Mouse (Mus musculus) CH12.LX (cell line): ENCODE measurements around the gene Nrxn3. TPM values are rescaled to one million over a fixed set of nuclear protein-coding genes. Genes with fewer than 3 reads are reported as not detected.

ENCODE experiments used
- DNase-seq: peaks from one replicate; pipeline ENCODE4 v3.0.0-alpha.2; 2013; ENCODE audit errors: extremely low read depth
- H3K27ac ChIP-seq: 2 replicates; pipeline ENCODE4 v1.5.1; 2012; ENCODE audit warnings: low read depth, mild to moderate bottlenecking, control low read depth, moderate library complexity; ENCODE audit not compliant: insufficient read depth
- H3K27me3 ChIP-seq: replicated peaks from 2 replicates; pipeline ENCODE3; 2012; ENCODE audit warnings: inconsistent platforms
- H3K36me3 ChIP-seq, 2 experiments: replicated peaks in 1 of 2; 2 replicates each; pipeline versions ENCODE3 to v1.6.1; 2012; ENCODE audit warnings: inconsistent platforms in 1 of 2, low read length in 1 of 2, mild to moderate bottlenecking in 1 of 2, mixed read lengths in 1 of 2, moderate library complexity in 1 of 2; ENCODE audit not compliant: control insufficient read depth in 1 of 2, insufficient read depth in 1 of 2
- H3K4me1 ChIP-seq, 2 experiments: 2 replicates each; pipeline ENCODE4 v1.6.1; 2012; ENCODE audit warnings: inconsistent platforms in 1 of 2, moderate library complexity in 1 of 2; ENCODE audit not compliant: insufficient read depth in 2 of 2, control insufficient read depth in 1 of 2
- H3K4me2 ChIP-seq: 2 replicates; pipeline ENCODE4 v1.6.1; 2012; ENCODE audit warnings: low read depth, mild to moderate bottlenecking, control low read depth; ENCODE audit not compliant: poor library complexity, insufficient read depth, severe bottlenecking
- H3K4me3 ChIP-seq, 3 experiments: fragments of 150-350 bp in 1 of 3; sonication (generic) in 1 of 3; replicated peaks in 1 of 3; 2 replicates each; pipeline versions ENCODE3 to v1.5.1; 2011 to 2012; ENCODE audit warnings: low read depth in 2 of 3, low read length in 2 of 3, mild to moderate bottlenecking in 2 of 3, moderate library complexity in 2 of 3, control low read depth in 1 of 3, improper control_type of control experiment in 1 of 3, inconsistent platforms in 1 of 3, mixed read lengths in 1 of 3; ENCODE audit not compliant: poor library complexity in 1 of 3
- H3K79me2 ChIP-seq: replicated peaks from 2 replicates; pipeline ENCODE4 v1.6.1; 2012; ENCODE audit warnings: mild to moderate bottlenecking, moderate library complexity; ENCODE audit not compliant: control insufficient read depth, poor library complexity, insufficient read depth, severe bottlenecking; ENCODE audit errors: extremely low read depth
- H3K9ac ChIP-seq: 2 replicates; pipeline ENCODE4 v1.6.1; 2012; ENCODE audit warnings: low read depth, mild to moderate bottlenecking, control low read depth, moderate library complexity; ENCODE audit not compliant: insufficient read depth
- H3K9me3 ChIP-seq: replicated peaks from 2 replicates; pipeline ENCODE3; 2012; ENCODE audit warnings: low read length, inconsistent platforms, mixed read lengths
- BHLHE40 ChIP-seq: IDR thresholded peaks from 2 replicates; pipeline ENCODE4 v1.6.1; 2011; ENCODE audit warnings: mild to moderate bottlenecking, low read depth, low read length, improper control_type of control experiment
- CHD1 ChIP-seq: IDR thresholded peaks from 2 replicates; pipeline ENCODE4 v1.6.1; 2012; ENCODE audit warnings: low read depth, low read length, improper control_type of control experiment, inconsistent platforms
- E2F4 ChIP-seq: IDR thresholded peaks from 2 replicates; pipeline ENCODE4 v1.6.1; 2011; ENCODE audit warnings: low read depth, low read length, improper control_type of control experiment; ENCODE audit not compliant: insufficient replicate concordance
- EP300 ChIP-seq: IDR thresholded peaks from 2 replicates; pipeline ENCODE4 v1.6.1; 2011; ENCODE audit warnings: low read length, improper control_type of control experiment
- ETS1 ChIP-seq: conservative IDR thresholded peaks from 2 replicates; pipeline ENCODE4 v1.6.1; 2012; ENCODE audit warnings: low read depth, mild to moderate bottlenecking, inconsistent platforms, low read length, improper control_type of control experiment, moderate library complexity
- GABPA ChIP-seq: IDR thresholded peaks from 2 replicates; pipeline ENCODE4 v1.6.1; 2012; ENCODE audit warnings: low read depth, low read length, improper control_type of control experiment, inconsistent platforms; ENCODE audit not compliant: insufficient replicate concordance
- HCFC1 ChIP-seq: IDR thresholded peaks from 2 replicates; pipeline ENCODE4 v1.6.1; 2012; ENCODE audit warnings: low read depth, mild to moderate bottlenecking, inconsistent platforms, low read length, improper control_type of control experiment
- JUN ChIP-seq: IDR thresholded peaks from 2 replicates; pipeline ENCODE4 v1.6.1; 2011; ENCODE audit warnings: low read depth, mild to moderate bottlenecking, low read length, improper control_type of control experiment, moderate library complexity; ENCODE audit not compliant: insufficient read depth
- KAT2A ChIP-seq: IDR thresholded peaks from 2 replicates; pipeline ENCODE4 v1.6.1; 2012; ENCODE audit warnings: low read length, improper control_type of control experiment, inconsistent platforms; ENCODE audit not compliant: insufficient replicate concordance
- MAX ChIP-seq: IDR thresholded peaks from 2 replicates; pipeline ENCODE4 v1.6.1; 2011; ENCODE audit warnings: low read length, improper control_type of control experiment
- MXI1 ChIP-seq: IDR thresholded peaks from 2 replicates; pipeline ENCODE4 v1.6.1; 2011; ENCODE audit warnings: mild to moderate bottlenecking, low read depth, low read length, improper control_type of control experiment
- MYC ChIP-seq: IDR thresholded peaks from 2 replicates; pipeline ENCODE4 v1.6.1; 2011; ENCODE audit warnings: low read depth, mild to moderate bottlenecking, improper control_type of control experiment, low read length
- RAD21 ChIP-seq: IDR thresholded peaks from 2 replicates; pipeline ENCODE4 v1.6.1; 2011; ENCODE audit warnings: low read depth, mild to moderate bottlenecking, low read length, improper control_type of control experiment, moderate library complexity
- RCOR1 ChIP-seq: conservative IDR thresholded peaks from 2 replicates; pipeline ENCODE4 v1.6.1; 2012; ENCODE audit warnings: low read depth, mild to moderate bottlenecking, inconsistent platforms, low read length, improper control_type of control experiment
- TBP ChIP-seq: conservative IDR thresholded peaks from 2 replicates; pipeline ENCODE4 v1.6.1; 2011; ENCODE audit warnings: low read depth, low read length, improper control_type of control experiment
- TCF12 ChIP-seq: IDR thresholded peaks from 2 replicates; pipeline ENCODE4 v1.6.1; 2014; ENCODE audit warnings: low read depth, mild to moderate bottlenecking, inconsistent platforms, low read length, improper control_type of control experiment
- UBTF ChIP-seq: IDR thresholded peaks from 2 replicates; pipeline ENCODE4 v1.6.1; 2012; ENCODE audit warnings: low read depth, mild to moderate bottlenecking, inconsistent platforms, low read length, improper control_type of control experiment, moderate library complexity
- USF1 ChIP-seq: IDR thresholded peaks from 2 replicates; pipeline ENCODE4 v1.6.1; 2014; ENCODE audit warnings: low read depth, mild to moderate bottlenecking, inconsistent platforms, low read length, improper control_type of control experiment
- USF2 ChIP-seq: conservative IDR thresholded peaks from 2 replicates; pipeline ENCODE4 v1.6.1; 2011; ENCODE audit warnings: low read depth, low read length, improper control_type of control experiment
- ZC3H11A ChIP-seq: IDR thresholded peaks from 2 replicates; pipeline ENCODE4 v1.6.1; 2012; ENCODE audit warnings: low read depth, mild to moderate bottlenecking, inconsistent platforms, low read length, improper control_type of control experiment
- ZMIZ1 ChIP-seq: IDR thresholded peaks from 2 replicates; pipeline ENCODE4 v1.6.1; 2012; ENCODE audit warnings: low read depth, mild to moderate bottlenecking, inconsistent platforms, low read length, improper control_type of control experiment
- dilution Hi-C: fragments of 300-500 bp; cut with MboI; formaldehyde crosslinking; loops from 2 replicates; pipeline ENCODE4 v1.14.3; 2020; ENCODE audit warnings: low sequenced_read_pairs; ENCODE audit not compliant: extremely low pct_unique_long_range_greater_than_20kb, extremely low pct_ligation_motif_present
- in situ Hi-C: fragments of 300-500 bp; cut with MboI; formaldehyde crosslinking; loops from 3 replicates; pipeline ENCODE4 v1.14.3; 2019; ENCODE audit warnings: low sequenced_read_pairs, low pct_ligation_motif_present, low pct_unique_long_range_greater_than_20kb, mixed read lengths
- polyA plus RNA-seq: library from polyadenylated mRNA; unstranded; fragments of >175 nt; gene quantifications from 2 replicates; pipeline ENCODE4 v1.2.1, GENCODE M21; 2012; ENCODE audit warnings: low read depth; ENCODE audit not compliant: insufficient read length
- total RNA-seq, 2 experiments: library from RNA; depleted of rRNA; stranded (reverse); fragments of 300-350 nt in 1 of 2; fragments of >200 nt in 1 of 2; gene quantifications; 2 replicates each; pipeline ENCODE4 v1.2.3; 2012 to 2014

The Nrxn3 gene
- total and polyA plus RNA-seq, 3 experiments: 0.04 to 0.17 (median 0.09) TPM

- dilution Hi-C loops (no loop called here), in situ Hi-C loops (no loop called here)
- H3K4me3 ChIP-seq: no peak overlapping the region
- no peak for DNase-seq
- no peaks in the 10 kb centered on the region for H3K4me1 ChIP-seq
- no peak overlapping the region for H3K27ac ChIP-seq
- no peak for TF ChIP-seq ETS1
- TF ChIP-seq UBTF: no peak
- no peak for TF ChIP-seq CHD1
- no peak for TF ChIP-seq EP300
- TF ChIP-seq RAD21: no peak
- TF ChIP-seq JUN: no peak
- TF ChIP-seq MYC: no peak
- TF ChIP-seq HCFC1: no peak
- TF ChIP-seq, all 38 proteins: peak for 0
- Histone ChIP-seq H3K4me2 (no peak overlapping the region), H3K27me3 (no peaks in the 10 kb centered on the region), H3K9me3 (no peaks in the 10 kb centered on the region), H3K9ac (no peak overlapping the region), H3K79me2 (no peaks in the 10 kb centered on the region), H3K36me3 (no peaks in the 10 kb centered on the region)
These were observed 24.1 kb downstream of the Nrxn3 start for GRCm38 (mm10) chr12:88746788-88747187.

GRCm38 (mm10) chr12:88764791-88765190, 42.1 kb downstream of the Nrxn3 start:
- peaks cover 0 to 27% of the 10 kb centered on the region in 2 experiments; a peak in 2 of 4 replicates for H3K4me1 ChIP-seq
- H3K4me3 ChIP-seq: no peak overlapping the region
- in situ Hi-C loops: no loop called here
- no peak overlapping the region for H3K4me2 ChIP-seq
- H3K9me3 ChIP-seq: no peaks in the 10 kb centered on the region
- H3K36me3 ChIP-seq: no peaks in the 10 kb centered on the region
- dilution Hi-C loops: no loop called here
- no peaks in the 10 kb centered on the region for H3K27me3 ChIP-seq
- H3K79me2 ChIP-seq: no peaks in the 10 kb centered on the region
- H3K9ac ChIP-seq: no peak overlapping the region
- TF ChIP-seq GABPA (no peak), E2F4 (no peak), ZMIZ1 (no peak), USF1 (no peak), JUN (no peak), ZC3H11A (no peak), KAT2A (no peak), USF2 (no peak), RCOR1 (no peak), MAX (no peak), MXI1 (no peak), BHLHE40 (no peak), TBP (no peak), TCF12 (no peak)
- DNase-seq: no peak
- no peak overlapping the region for H3K27ac ChIP-seq
